Mouse (Mus musculus) MN1 (cell line): ENCODE results near the gene Pmpca.

ENCODE experiments used
- DNase-seq: peaks from one replicate; pipeline ENCODE4 v3.0.0-alpha.2; 2016; ENCODE audit warnings: low spot score

Pmpca gene

DNA sequence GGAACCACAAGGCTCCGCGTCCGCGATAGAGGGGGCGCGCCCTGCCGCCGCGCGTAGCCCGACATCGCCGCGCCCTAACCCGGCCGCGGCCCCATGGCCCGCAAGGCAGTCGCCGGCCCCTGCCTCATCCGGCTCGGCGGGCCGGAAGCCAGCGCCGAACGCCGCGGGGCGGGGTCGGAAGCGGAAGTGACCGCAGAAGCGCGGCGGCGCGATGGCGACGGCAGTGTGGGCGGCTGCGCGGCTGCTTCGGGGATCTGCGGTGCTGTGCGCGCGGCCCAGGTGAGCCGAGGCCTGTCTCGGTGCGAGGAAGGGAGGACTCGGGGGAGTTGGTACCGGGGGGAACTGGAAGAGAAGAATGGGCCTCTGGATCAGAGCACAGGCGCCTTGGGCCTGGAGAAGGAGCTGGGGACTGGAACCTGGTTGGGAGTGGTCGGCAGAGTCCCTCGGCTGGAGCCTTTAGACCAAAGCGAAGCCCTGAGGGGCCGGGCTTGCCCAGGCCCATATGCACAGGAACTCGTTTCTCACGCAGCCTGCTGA lies at the start of gene Pmpca, which contains the start of gene Entr1:
Gene Pmpca (plus strand): TSS at position 186 of the 537 bp plus-strand sequence.
Gene Entr1 (minus strand): TSS at position 163 of the 537 bp plus-strand sequence.
- DNase-seq: peak; percentile 88

DNA sequence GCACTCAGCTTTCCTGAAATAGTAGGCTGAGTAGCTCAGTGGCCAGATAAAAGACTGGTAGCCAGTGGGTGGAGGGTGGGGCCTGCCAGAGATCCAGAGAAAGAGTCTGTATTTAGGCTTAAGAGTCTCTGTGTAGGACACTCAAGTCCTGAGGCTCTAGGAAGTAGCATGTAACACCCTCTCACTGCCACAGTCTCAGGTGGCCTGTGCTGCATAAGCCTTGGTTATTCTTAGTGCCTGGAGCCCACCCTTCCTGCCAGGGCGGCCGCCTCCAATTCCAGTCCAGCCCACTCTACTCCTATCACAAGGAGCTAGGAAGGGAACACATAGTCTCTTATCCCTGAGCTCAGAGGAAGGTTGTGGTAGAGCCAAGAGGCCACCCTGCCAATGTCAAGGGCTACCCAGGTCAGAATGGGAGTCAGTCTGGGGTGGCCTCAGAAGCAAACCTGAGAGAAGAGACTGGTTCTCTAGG lies 47.6 kb upstream of the Pmpca start:
- DNase-seq: no peak

DNA sequence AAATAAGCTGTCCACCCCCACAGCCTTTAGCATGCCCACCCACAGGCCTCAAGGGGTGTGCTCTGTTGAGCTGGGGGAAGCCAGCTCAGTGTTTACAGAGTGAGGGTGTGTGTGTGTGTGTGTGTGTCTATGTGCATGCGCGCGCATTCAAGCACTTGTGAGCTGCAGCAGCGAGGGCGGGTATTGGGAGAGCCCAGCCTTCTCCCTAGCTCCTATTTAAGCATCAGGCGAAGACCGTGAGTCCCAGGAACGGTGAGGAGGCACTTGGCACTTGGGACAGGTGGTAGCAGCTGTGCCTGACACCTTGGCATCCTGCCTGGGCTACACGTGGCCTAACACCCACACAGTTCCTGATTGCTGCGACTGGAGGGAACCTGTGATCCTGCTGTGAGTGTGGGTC lies 47.1 kb upstream of the Pmpca start:
- peak; percentile 55 for DNase-seq

- no peak for DNase-seq
Measured at GRCm38 (mm10) chr2:26342609-26343490, 46.3 kb upstream of the Pmpca start.

DNA sequence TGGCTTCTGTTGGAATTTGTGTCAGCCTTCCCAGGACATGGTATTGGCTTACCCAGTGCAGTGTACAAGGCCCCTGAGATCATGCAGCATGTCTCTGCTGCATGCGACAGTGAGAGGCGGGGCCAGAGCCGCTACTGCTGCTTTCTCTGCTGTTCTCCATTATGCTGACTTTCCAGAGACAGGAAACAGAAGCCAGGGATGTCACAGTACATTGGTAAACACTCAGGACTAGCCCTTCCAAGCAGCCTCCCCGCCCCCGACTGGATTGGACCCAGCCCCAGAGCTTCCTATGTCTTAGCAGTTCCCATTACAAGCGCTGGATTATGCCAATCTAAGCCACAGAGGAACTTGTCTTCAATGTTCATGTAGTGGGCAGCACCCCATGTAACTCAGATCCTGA lies 40.9 kb upstream of the Pmpca start:
- DNase-seq: peak; percentile 61

DNA sequence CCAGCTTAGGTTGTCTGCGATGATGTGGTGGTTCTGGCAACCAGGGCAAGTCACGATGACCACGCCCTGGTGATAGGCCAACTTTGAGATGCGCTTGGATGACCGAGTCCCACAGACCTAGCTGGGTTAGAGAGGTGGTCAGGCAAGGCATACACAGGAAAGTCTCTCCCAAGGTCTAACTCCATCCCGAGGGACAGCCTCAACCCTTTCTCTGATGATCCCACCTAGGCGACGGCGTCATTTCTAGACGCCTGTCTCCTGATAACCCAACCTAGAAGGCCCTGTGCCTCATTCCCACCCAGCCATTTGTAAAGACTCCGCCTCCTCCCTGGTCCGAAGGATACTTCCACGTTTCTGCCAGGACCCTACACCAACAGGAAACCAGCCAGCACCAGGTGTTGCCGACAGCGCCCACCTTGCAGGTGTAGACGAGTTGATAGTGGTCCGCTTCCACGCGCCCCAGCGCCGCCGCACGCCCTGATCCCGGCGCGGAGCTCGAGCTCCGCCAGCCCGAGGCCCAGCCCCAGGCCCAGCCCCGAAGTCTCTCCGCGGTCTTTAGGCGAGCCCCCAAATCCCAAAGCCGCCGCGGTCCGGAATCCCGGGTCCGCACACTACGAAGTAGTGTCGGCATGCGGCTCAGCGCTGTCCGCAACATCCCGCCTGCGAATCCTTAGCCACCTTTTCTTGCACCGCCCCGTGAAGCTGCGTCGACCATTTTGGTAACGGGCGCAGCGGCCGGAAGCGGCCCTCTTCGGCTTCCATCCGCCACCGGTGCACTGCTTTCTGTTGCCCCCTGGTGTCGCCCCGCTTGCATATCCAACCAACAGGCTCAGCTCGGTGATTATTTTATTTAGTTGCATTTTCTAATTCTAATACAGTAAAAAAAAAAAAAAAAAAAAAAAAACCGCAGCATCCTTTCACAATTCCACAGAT lies 37.5 kb upstream of the Pmpca start, which contains the start of gene Dnlz:
Gene Dnlz (minus strand): TSS at position 753 of the 933 bp plus-strand sequence.
- DNase-seq: peak; percentile 92

DNA sequence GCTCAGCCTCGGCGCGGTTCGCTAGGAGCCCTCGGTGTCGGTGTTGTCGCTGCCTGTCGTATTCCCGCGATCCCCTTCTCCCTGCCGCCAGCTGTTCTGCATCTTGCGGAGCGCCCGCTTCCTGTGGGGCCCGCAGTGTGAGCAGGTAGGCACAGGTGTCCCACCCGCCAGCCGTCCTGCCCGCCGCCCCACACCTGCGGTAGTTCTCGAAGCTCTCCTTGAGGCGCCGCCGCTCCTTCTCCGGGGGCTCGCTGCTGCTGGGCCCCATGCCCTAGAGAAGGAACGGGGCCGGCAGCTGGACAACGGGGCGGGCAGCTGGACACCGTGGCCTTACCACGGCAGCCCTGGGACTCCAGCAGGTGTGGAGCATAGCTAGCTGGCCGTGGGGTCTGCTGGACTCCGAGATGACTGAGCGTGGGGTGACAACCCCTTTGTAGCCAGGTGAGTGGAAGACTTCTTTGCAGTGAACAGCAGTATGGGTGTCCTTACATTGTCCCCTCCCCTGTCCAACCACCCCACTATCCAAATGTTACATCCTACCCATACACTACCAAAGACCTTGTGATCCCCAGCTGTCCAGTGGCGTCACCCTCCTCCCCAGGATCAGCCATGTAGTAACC lies 36.7 kb upstream of the Pmpca start:
- DNase-seq: no peak

GRCm38 (mm10) chr2:26353066-26353980 lies 35.8 kb upstream of the Pmpca start:
- no peak for DNase-seq

DNA sequence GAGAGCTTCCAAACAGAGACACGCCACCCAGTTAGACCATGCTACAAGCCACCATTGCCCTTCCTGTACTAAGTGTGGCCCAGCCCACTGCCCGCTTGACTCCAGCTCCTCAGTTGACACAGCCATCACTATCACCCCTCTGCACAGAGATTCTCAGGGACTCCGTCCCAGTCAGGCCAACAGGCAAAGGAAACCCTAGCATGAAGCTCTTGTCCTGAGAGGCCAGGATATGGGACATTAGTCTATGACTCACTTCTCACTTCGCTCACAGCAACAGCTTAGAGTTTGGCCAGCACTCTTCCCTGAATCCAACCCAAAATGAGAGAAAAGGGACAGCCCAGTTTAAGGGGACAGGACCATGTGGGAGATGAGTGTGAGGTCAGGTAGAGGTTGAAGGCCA lies 34.7 kb upstream of the Pmpca start:
- no peak for DNase-seq

- no peak for DNase-seq
Measured at GRCm38 (mm10) chr2:26356231-26356630, 32.9 kb upstream of the Pmpca start.

DNA sequence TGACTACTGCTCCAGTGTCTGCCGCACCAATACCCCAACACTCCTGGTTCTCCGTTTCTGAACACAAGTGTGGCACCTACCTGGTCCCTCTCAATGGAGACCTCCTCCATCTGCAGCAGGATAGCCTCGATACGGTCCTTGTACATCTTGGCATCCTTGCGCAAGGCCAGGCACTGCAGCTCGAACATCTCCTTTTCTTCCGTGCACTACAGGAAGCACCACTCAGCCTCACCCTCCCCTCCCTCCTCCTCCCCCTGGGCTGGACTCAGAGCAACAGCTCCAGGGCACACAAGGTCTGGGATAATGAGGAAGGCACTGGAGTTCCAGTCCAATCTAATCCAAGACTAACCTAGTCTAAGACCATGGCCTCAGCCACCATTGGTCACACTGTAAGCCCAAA lies 32.5 kb upstream of the Pmpca start:
- no peak for DNase-seq

GRCm38 (mm10) chr2:26357484-26357883 lies 31.7 kb upstream of the Pmpca start:
- no peak for DNase-seq

DNA sequence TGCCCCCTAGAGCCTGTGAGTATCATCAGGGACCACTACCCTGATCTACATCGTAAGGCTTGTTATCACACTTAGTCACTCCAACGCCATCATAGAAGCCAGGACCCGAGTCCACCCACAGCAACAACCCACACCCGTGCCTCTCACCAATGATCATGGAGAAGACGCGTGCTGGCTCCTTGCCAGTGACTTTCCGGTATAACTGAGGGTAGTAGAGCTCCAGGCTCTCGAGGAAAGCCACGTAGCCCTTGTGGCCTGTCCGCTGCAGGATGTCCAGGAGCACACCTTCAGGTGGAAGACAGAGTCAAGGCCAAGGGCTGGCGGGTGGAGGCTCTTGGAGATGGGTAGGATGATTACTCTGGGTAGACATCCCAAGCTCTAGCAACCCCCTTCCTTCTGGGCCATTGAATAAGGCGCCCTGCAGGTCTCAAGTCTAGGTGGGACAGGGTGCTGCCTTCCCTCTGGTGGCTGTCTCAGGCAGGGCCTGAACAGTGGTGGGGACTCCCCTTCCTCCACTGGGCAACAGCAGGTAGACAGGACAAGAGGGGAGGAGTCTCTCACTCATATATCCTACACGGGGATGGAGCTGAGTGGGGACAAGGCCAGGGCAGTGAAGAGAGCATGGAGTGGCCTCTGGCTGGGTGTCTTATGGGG lies 30.3 kb upstream of the Pmpca start:
- no peak for DNase-seq

DNA sequence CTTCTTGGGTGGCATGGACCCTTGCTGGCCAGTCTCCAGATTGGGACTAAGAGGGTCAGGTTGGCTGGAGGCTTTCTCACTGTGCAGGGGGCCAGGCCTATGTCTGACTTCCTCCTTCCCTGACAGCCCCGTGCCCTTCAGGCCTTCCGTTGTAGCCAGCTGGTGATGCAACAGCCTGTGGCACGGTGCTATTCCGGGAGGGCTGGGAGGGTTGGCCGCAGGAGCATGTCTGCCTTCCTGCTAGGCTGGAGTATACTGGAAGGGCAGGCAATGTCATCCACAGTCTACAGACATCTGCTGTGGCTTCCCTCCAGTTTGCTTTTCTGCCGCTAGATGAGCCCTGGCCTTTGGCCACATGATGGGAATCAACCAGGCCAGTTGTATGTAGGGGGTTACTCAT lies 29.2 kb upstream of the Pmpca start:
- DNase-seq: no peak

DNA sequence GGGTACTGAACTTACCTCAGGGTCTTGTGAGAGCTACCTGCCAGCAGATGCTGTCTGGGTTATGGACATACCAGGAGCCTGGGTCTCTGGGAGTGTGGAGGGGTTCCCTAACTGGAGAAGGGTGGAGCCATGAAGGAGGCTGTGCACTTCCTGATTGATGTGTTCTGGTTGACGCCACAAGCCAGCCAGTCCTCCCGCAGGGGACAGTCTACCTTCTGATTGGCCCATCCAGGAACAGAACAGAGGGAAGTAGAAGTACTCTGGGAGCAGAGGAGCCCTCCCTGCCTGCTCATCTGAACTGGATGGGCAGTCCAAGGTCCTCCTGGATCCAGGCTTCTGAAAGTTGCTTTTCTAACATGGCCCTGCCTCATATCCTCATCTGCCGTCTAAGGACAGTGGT lies 28.4 kb upstream of the Pmpca start, which contains the start of gene Card9:
Gene Card9 (minus strand): TSS at position 147 of the 400 bp plus-strand sequence.
- no peak for DNase-seq

DNA sequence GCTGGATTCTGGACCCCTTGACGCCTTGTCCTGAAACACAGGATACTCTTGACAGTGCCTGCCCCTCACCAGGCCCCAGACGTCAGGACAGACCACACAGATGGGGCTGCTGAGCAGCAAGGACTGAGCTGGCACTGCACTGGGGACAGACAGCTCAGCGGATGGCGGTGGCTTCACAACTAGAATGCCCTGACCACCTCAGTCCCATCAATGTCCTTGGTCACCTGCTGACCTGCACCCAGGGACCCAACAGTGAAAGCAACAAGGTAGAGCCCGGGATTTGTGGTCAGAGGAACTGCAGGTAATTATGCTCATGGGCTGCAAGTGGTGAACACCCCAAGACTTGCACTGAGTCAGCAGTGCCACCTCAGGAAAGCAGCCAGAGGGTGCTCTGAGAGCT lies 26.1 kb upstream of the Pmpca start:
- DNase-seq: no peak

DNA sequence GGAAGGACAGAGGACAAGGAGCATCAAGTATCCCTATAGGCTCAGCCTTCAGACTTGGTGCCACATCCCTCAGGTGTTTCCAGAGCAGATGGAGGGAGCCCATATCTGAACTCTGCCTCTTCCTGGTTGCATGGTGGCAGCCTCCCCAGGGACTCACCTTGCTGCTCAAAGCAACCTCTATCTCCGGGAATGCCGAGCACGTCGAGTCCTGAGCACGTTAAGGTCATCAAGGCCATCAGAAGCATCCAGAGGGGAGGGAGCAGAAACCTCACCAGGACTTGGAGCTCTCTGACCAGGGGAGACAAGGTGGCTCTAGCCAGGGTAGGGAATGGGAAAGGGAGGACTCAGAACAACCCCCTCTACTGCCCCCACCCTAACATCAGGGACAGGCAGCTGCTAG lies 25.7 kb upstream of the Pmpca start:
- no peak for DNase-seq

DNA sequence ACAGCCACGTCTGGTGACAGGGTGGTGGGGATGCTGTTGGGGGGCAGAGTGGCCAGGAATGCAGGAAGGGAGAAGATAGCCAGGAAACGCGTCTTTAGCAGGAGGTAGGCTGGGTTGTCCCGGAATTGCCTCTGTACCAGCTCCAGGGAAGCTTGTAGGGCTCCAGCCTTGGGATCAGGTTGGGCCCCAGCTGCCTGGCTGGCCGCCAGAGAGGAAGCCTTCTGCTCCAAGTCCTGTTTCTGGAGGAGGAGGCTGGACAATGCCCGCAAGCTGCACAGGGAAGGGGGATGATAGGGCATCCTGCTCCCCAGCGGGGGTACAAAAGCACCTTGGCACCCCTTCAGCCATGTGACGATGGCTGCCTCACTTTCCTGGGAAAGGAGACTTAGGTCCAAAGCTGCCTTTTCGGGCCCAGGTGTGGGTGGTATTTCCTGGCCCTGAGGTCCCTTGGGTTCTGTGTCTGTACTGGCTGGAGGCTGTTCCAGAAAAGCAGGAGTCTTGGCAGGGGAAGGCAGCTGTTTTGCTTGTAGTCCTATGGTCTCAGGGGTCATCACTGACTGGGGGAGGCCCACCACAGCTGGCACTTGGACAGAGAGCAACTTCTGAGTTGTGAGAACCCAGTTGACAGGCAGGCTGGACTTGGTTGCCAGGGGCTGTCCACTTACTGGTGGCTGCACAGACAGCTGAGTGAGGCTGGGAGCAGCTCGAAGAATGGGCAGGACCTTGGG lies 24.2 kb upstream of the Pmpca start:
- DNase-seq: peak; percentile 77

GRCm38 (mm10) chr2:26367911-26368310 lies 21.2 kb upstream of the Pmpca start:
- DNase-seq: no peak
